Mouse (Mus musculus) embryo, embryonic 9.5 days (tissue): ENCODE data around the gene Usp9x.

Experiments used
- DNase-seq: peaks from one replicate; pipeline ENCODE4 v3.0.0-alpha.2; 2017; ENCODE audit errors: extremely low spot score

Gene Usp9x

GRCm38 (mm10) chrX:13071241-13071775 is at the start of gene Usp9x:
TSS of gene Usp9x (plus strand) at chrX:13071498.
- peak; percentile 94 for DNase-seq

- DNase-seq: no peak
These were observed 48.6 kb upstream of the Usp9x start for GRCm38 (mm10) chrX:13022547-13023310.

GRCm38 (mm10) chrX:13024539-13025202 is 46.6 kb upstream of the Usp9x start:
- DNase-seq: no peak

- DNase-seq: no peak
These were observed 46.0 kb upstream of the Usp9x start for GRCm38 (mm10) chrX:13025286-13025685.

GRCm38 (mm10) chrX:13028156-13028555 is 43.1 kb upstream of the Usp9x start:
- no peak for DNase-seq

GRCm38 (mm10) chrX:13029996-13030395 is 41.3 kb upstream of the Usp9x start:
- no peak for DNase-seq

GRCm38 (mm10) chrX:13037085-13037484 is 34.2 kb upstream of the Usp9x start:
- DNase-seq: no peak

- DNase-seq: no peak
These were observed 32.1 kb upstream of the Usp9x start for GRCm38 (mm10) chrX:13039211-13039610.

- no peak for DNase-seq
These were observed 30.9 kb upstream of the Usp9x start for GRCm38 (mm10) chrX:13040391-13040790.

GRCm38 (mm10) chrX:13041630-13042129 is 29.6 kb upstream of the Usp9x start:
- peak; percentile 91 for DNase-seq

GRCm38 (mm10) chrX:13043780-13044179 is 27.5 kb upstream of the Usp9x start:
- DNase-seq: no peak

- no peak for DNase-seq
These were observed 26.6 kb upstream of the Usp9x start for GRCm38 (mm10) chrX:13044666-13045065.

GRCm38 (mm10) chrX:13046893-13047435 is 24.3 kb upstream of the Usp9x start:
- DNase-seq: no peak

GRCm38 (mm10) chrX:13047631-13048345 is 23.5 kb upstream of the Usp9x start:
- peak; percentile 33 for DNase-seq

GRCm38 (mm10) chrX:13054612-13055011 is 16.7 kb upstream of the Usp9x start:
- DNase-seq: no peak

GRCm38 (mm10) chrX:13061961-13062360 is 9.3 kb upstream of the Usp9x start:
- DNase-seq: no peak

- DNase-seq: no peak
These were observed 6.9 kb upstream of the Usp9x start for GRCm38 (mm10) chrX:13064273-13064925.

GRCm38 (mm10) chrX:13070206-13070572 is 1.1 kb upstream of the Usp9x start:
- DNase-seq: no peak

- DNase-seq: peak; percentile 90
These were observed 591 bp upstream of the Usp9x start for GRCm38 (mm10) chrX:13070573-13071240.

- no peak for DNase-seq
These were observed 620 bp downstream of the Usp9x start for GRCm38 (mm10) chrX:13071776-13072460.
